Mouse (Mus musculus): ENCODE data around the gene Kcnt1. TPM values are rescaled to one million over a fixed set of nuclear protein-coding genes. Genes with fewer than 3 reads are reported as not detected.

Kcnt1 gene
- total RNA-seq, 2 experiments from 2014 or later: 0.05 TPM; not detected in 1

DNA sequence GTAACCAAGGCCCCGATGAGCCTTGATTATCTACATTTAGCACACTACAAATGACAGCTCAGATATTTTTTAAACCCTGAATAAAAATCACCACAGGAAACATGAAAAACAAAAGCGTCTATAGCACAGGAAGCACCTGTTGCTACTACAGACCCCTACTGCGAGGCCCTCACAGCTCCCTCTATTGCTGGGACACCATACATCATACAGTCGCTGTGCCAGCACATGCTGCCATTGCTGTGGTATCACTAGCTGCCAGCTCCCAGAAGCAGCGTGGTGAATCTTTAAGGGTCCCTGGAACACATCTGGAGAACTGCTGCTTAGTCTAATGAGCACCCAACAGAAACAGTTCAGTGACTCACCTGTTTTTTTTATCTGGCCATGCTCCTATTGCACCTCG lies 77.0 kb downstream of the Kcnt1 start:
- intact Hi-C loops (cut with DNase I): no loop called here
- no peak for DNase-seq
- Histone ChIP-seq H3K27ac (no peak overlapping the region), H3K4me3 (no peak overlapping the region)
- TF ChIP-seq CTCF (IDR thresholded peaks at IDR 0.05): no peak

DNA sequence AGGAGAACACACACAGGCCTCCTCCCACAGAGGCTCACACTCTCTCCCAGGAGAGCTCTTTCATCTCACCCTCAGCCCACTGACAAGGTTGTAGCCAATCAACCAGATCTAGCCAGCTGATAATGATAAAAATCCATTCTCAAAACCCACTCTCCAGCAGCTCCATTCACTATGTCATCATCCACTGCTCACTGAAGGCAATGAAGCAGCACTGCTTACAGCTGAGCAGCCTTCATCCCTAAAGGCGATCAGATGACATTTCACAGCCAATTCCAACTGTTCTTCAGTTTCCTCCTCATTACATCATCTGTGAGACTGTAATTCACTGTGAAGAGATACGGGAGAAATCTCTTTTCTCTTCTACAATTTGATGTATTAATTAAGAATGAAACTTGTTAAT lies 80.3 kb downstream of the Kcnt1 start:
- no peak overlapping the region for H3K27ac ChIP-seq
- H3K4me3 ChIP-seq: no peak overlapping the region
- no peak for TF ChIP-seq CTCF (IDR thresholded peaks at IDR 0.05)
- DNase-seq: no peak
- intact Hi-C loops (cut with DNase I): no loop called here

DNA sequence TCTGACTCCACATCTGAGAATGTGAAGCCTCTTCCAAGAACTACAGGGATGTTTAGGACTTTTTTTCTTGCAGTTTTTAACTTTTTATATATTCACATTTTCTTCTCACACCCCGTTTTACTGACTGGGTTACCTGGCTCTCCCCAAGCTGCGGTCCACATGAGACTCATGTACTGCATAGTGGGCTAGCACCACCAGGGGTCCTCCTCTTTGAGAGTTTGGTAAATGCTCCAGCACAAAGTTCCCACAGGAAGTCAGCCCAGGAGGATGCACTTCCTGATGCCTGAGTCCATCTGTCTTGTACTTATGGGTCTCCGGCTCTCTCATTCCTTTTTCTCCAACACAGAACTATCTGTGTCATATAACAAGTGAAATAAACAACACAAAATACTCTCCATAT lies 84.4 kb downstream of the Kcnt1 start:
- intact Hi-C loops (cut with DNase I): no loop called here
- Histone ChIP-seq H3K27ac (no peak overlapping the region), H3K4me3 (no peak overlapping the region)
- TF ChIP-seq CTCF (IDR thresholded peaks at IDR 0.05): peak; percentile 24; the same call in 1 of the 2 replicates
- no peak for DNase-seq

DNA sequence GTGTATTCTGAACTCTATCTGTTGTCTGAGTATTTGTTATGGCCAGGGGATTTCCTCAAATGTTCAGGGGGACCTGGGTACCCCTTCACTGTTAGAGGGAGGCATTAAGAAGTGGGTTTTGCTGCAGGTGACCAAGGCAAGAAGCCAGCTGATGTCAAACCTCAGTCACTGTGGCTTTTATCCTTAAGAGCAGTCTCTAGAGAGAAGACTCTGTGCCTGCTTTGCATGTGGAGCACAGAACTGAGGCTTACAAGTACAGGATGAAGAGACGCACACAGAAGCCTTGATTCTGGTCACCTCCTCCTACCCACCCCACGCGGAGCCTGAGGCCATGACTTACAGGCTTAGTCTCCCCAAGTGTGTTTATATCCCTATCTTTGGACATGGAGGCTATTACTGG lies 85.8 kb downstream of the Kcnt1 start:
- intact Hi-C loops (cut with DNase I): no loop called here
- no peak for DNase-seq
- TF ChIP-seq CTCF (IDR thresholded peaks at IDR 0.05): no peak
- H3K4me3 ChIP-seq: no peak overlapping the region
- H3K27ac ChIP-seq: no peak overlapping the region

Other genes with a start within 250 kb of the Kcnt1 start
- not detected for gene Ccdc183, start 246.1 kb upstream of the Kcnt1 start, total RNA-seq (2021)
- gene Tmem141, start 241.7 kb upstream of the Kcnt1 start, total RNA-seq (2021): 10 to 100 TPM; 14.9 to 15.1 TPM
- gene Fcna, start 235.7 kb upstream of the Kcnt1 start, total RNA-seq (2021): 1 to 10 TPM; 1.8 to 5.3 TPM
- 1 to 10 TPM; 3.3 to 5.1 TPM for gene Lcn8, start 210.6 kb upstream of the Kcnt1 start, total RNA-seq (2021)
- gene Lcn5, start 205.8 kb upstream of the Kcnt1 start, total RNA-seq (2021): not detected
- not detected for gene Lcn6, start 186.9 kb upstream of the Kcnt1 start, total RNA-seq (2021)
- gene Lcn10, start 181.0 kb upstream of the Kcnt1 start, total RNA-seq (2021): not detected
- gene Obp2a, start 163.7 kb upstream of the Kcnt1 start, total RNA-seq (2021): not detected
- 10 to 100 TPM; 11.4 to 13.1 TPM for gene Bmyc, start 157.0 kb upstream of the Kcnt1 start, total RNA-seq (2021)
- gene Obp2b, start 126.7 kb upstream of the Kcnt1 start, total RNA-seq (2021): not detected
- not detected for gene Lcn3, start 98.2 kb upstream of the Kcnt1 start, total RNA-seq (2021)
- gene Lcn11, start 86.7 kb upstream of the Kcnt1 start, total RNA-seq (2021): not detected
- gene Gm13539, start 81.5 kb upstream of the Kcnt1 start, total RNA-seq (2021): not detected
- not detected for gene Glt6d1, start 47.9 kb upstream of the Kcnt1 start, total RNA-seq (2021)
- gene Lcn9, start 40.6 kb upstream of the Kcnt1 start, total RNA-seq (2021): not detected
- gene Sohlh1, start 16.5 kb upstream of the Kcnt1 start, total RNA-seq (2021): not detected
- gene Camsap1, start 119.5 kb downstream of the Kcnt1 start, total RNA-seq (2021): 10 to 100 TPM; 43.7 to 55.7 TPM
- gene Ubac1, start 158.0 kb downstream of the Kcnt1 start, total RNA-seq (2021): 100 to 1,000 TPM; 223 to 239 TPM

All from gastrocnemius, adult 2 months (tissue).